Mouse (Mus musculus) testis, adult 2 months (tissue): ENCODE results near the gene Cd300lf.

ENCODE experiments used
- CTCF ChIP-seq: fragments of 200-500 bp; IDR thresholded peaks from 2 replicates; pipeline ENCODE4 v1.5.1; 2012; ENCODE audit warnings: low read depth, mild to moderate bottlenecking, inconsistent platforms, low read length, moderate library complexity; ENCODE audit not compliant: control insufficient read depth, insufficient read depth, insufficient replicate concordance
- POLR2A ChIP-seq: fragments of 200-500 bp; IDR thresholded peaks from 2 replicates; pipeline ENCODE4 v1.6.1; 2012; ENCODE audit warnings: low read depth, mild to moderate bottlenecking, inconsistent platforms, low read length, moderate library complexity; ENCODE audit not compliant: control insufficient read depth

DNA sequence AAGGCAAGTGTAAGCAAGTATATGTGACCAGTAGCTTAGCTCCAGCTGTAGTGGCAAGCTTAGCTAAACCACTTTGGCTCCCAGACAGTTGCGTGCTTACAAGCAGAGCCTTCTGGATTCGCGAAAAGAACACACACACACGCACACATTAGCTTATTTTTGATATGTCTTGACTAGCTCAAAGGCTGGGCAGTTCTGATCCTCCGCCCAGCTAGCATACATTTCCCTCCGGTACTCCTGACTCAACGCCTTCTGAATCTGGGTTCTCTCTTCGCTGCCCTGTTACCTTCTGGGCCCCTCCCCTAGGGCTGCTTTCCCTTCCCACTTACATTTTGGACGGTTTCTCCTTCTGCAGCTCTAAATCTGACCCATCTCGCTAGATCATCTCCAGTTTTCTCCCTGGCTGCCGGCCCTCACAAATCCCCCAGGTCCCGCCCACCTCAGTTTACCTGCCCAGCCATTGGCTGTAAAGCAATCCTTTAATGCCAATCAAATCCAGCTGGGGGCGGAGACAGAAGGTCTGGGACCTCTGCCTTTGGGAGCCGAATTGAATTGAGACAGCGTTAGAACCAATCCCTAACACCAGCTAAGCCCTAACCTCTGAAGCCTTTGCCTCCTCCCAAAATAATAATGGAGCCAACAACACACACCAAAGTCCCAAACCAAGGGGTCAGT lies 18.1 kb upstream of the Cd300lf start:
- TF ChIP-seq CTCF (no peak), POLR2A (no peak)
